Comparison of ENCODE assay signal across 11 mouse cellular contexts in the genomic region with DNA sequence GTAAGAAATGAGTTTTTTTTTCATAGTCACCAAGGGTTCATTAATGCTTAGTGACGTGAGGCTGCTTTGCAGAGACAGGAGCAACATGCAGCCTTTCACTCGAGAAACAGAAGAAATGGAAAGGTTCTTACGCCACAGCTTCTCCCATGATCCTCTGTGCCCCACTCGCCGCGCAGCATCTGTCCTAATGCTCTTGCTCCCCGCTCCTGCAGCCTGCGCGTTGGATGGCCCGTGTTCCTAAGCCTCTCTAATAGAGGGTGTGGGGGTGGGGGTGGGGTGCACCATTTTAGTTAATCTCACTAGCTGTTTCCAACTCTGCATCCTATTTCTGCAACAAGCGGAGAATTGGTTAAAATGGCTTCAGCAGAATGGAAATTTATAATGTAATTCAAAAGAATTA. TPM values are rescaled to one million over a fixed set of nuclear protein-coding genes. Genes with fewer than 3 reads are reported as not detected.
DNase-seq lines count a peak whose midpoint lies in the region; ATAC-seq and TF ChIP-seq lines count a peak whose summit lies in the region.
"Had no signal": no experiment of that assay in that cellular context is flagged by ENCODE, and none has a peak within 500 bp of the region (broad histone marks: within the 10 kb centered on the region; RNA-seq: fewer than 3 reads in every experiment).

No protein-coding gene starts in this region.

- DNase-seq in forebrain, embryonic 11.5 days (ENCODE audit: low spot score) = no peak
- DNase-seq in kidney, postnatal 0 days (ENCODE audit: low spot score) = peak; percentile 2
- DNase-seq in kidney, postnatal 25 days = no peak
- no peak for DNase-seq in cerebellum, postnatal 14 days
- no peak for DNase-seq in frontal cortex, postnatal 36 days (ENCODE audit: low spot score in 2 of 2)

- no peak overlapping the region for H3K27ac ChIP-seq in forebrain, embryonic 16.5 days (ENCODE audit: low read length)
- H3K27ac ChIP-seq in forebrain, embryonic 11.5 days (ENCODE audit: low read depth, low read length) = no peak overlapping the region
- no peak overlapping the region for H3K27ac ChIP-seq in kidney, postnatal 0 days
- 0 out of 2 replicates have a peak overlapping the region, but pooled peaks have one; percentile 22 for H3K27ac ChIP-seq in bone marrow, adult 2 months (ENCODE audit: control insufficient read depth, insufficient read depth, low read depth, low read length, poor library complexity)
- H3K27ac ChIP-seq in neural tube, embryonic 13.5 days (replicated peaks) = peak overlapping the region; percentile 72
- H3K27ac ChIP-seq: intestine, embryonic 15.5 days had no signal

- 79% methylated on average over 11 of the region's 11 CpGs for WGBS in forebrain, embryonic 16.5 days
- WGBS in forebrain, embryonic 11.5 days = 83% methylated on average over 11 of the region's 11 CpGs
- WGBS in kidney, postnatal 0 days = 84% methylated on average over 11 of the region's 11 CpGs
- WGBS in bone marrow, adult 2 months = 81% methylated on average over 11 of the region's 11 CpGs
- WGBS in neural tube, embryonic 13.5 days = 75% methylated on average over 11 of the region's 11 CpGs

- no peaks in the 10 kb centered on the region for H3K4me1 ChIP-seq in forebrain, embryonic 16.5 days (replicated peaks; ENCODE audit: control insufficient read depth, insufficient read depth, low read length)
- H3K4me1 ChIP-seq in forebrain, embryonic 11.5 days (replicated peaks; ENCODE audit: control insufficient read depth, insufficient read depth, low read length) = no peaks in the 10 kb centered on the region
- no peaks in the 10 kb centered on the region for H3K4me1 ChIP-seq in kidney, postnatal 0 days (replicated peaks; ENCODE audit: insufficient read depth, low read length)
- no peaks in the 10 kb centered on the region; the same call in 1 of the 2 replicates for H3K4me1 ChIP-seq in bone marrow, adult 2 months (ENCODE audit: control insufficient read depth, insufficient read depth, low read length)
- 0 out of 2 replicates have a peak, but pooled peaks cover 6% of the 10 kb centered on the region for H3K4me1 ChIP-seq in neural tube, embryonic 13.5 days (replicated peaks)
- H3K4me1 ChIP-seq: intestine, embryonic 15.5 days had no signal

- H3K36me3 ChIP-seq in forebrain, embryonic 16.5 days (ENCODE audit: control insufficient read depth, insufficient read depth) = no peaks in the 10 kb centered on the region
- H3K36me3 ChIP-seq in forebrain, embryonic 11.5 days (ENCODE audit: control insufficient read depth, insufficient read depth, low read length) = no peaks in the 10 kb centered on the region
- no peaks in the 10 kb centered on the region for H3K36me3 ChIP-seq in kidney, postnatal 0 days (ENCODE audit: insufficient read depth, low read length)
- no peaks in the 10 kb centered on the region for H3K36me3 ChIP-seq in neural tube, embryonic 13.5 days
- H3K36me3 ChIP-seq: intestine, embryonic 15.5 days; stomach, embryonic 15.5 days had no signal

- ATAC-seq in forebrain, embryonic 16.5 days = 0 out of 2 replicates have a peak, but pooled peaks have one; percentile 43
- ATAC-seq in forebrain, embryonic 11.5 days (replicated peaks; ENCODE audit: low FRiP score) = no peak
- no peak for ATAC-seq in kidney, postnatal 0 days (replicated peaks; ENCODE audit: low FRiP score, low read depth)
- peak; percentile 82 for ATAC-seq in neural tube, embryonic 13.5 days (ENCODE audit: low read depth)
- ATAC-seq: intestine, embryonic 15.5 days had no signal

- H3K4me3 ChIP-seq in forebrain, embryonic 16.5 days (replicated peaks; ENCODE audit: low read length) = no peak overlapping the region
- no peak overlapping the region for H3K4me3 ChIP-seq in forebrain, embryonic 11.5 days (ENCODE audit: low read depth, low read length)
- no peak overlapping the region for H3K4me3 ChIP-seq in kidney, postnatal 0 days (replicated peaks; ENCODE audit: low read depth, low read length)
- no peak overlapping the region for H3K4me3 ChIP-seq in bone marrow, adult 2 months (replicated peaks; ENCODE audit: control insufficient read depth, low read depth, low read length)
- no peak overlapping the region for H3K4me3 ChIP-seq in neural tube, embryonic 13.5 days
- H3K4me3 ChIP-seq: intestine, embryonic 15.5 days; stomach, embryonic 15.5 days had no signal

- no peaks in the 10 kb centered on the region for H3K9me3 ChIP-seq in forebrain, embryonic 16.5 days (ENCODE audit: control insufficient read depth, low read length)
- no peaks in the 10 kb centered on the region for H3K9me3 ChIP-seq in forebrain, embryonic 11.5 days (ENCODE audit: control insufficient read depth, low read length)
- H3K9me3 ChIP-seq in kidney, postnatal 0 days (replicated peaks; ENCODE audit: low read length) = no peaks in the 10 kb centered on the region
- H3K9me3 ChIP-seq in neural tube, embryonic 13.5 days = no peaks in the 10 kb centered on the region
- H3K9me3 ChIP-seq: intestine, embryonic 15.5 days; stomach, embryonic 15.5 days had no signal

- no peaks in the 10 kb centered on the region for H3K27me3 ChIP-seq in forebrain, embryonic 16.5 days (replicated peaks; ENCODE audit: control insufficient read depth, insufficient read depth, low read length)
- no peaks in the 10 kb centered on the region for H3K27me3 ChIP-seq in forebrain, embryonic 11.5 days (ENCODE audit: control insufficient read depth, insufficient read depth, low read length)
- H3K27me3 ChIP-seq in kidney, postnatal 0 days (ENCODE audit: insufficient read depth, low read length) = no peaks in the 10 kb centered on the region
- H3K27me3 ChIP-seq in neural tube, embryonic 13.5 days = no peaks in the 10 kb centered on the region
- H3K27me3 ChIP-seq: intestine, embryonic 15.5 days; Patski; stomach, embryonic 15.5 days had no signal

- no peak for TF ChIP-seq CTCF in kidney, postnatal 0 days (IDR thresholded peaks at IDR 0.05; ENCODE audit: low read depth)
- TF ChIP-seq CTCF in bone marrow, adult 2 months (IDR thresholded peaks at IDR 0.05; ENCODE audit: control insufficient read depth, insufficient read depth, low read length) = no peak

- no peak overlapping the region for H3K4me2 ChIP-seq in forebrain, embryonic 16.5 days (ENCODE audit: low read length)
- H3K4me2 ChIP-seq in forebrain, embryonic 11.5 days (ENCODE audit: low read depth, low read length, severe bottlenecking) = no peak overlapping the region
- no peak overlapping the region for H3K4me2 ChIP-seq in kidney, postnatal 0 days (ENCODE audit: low read length)
- peak overlapping the region; percentile 26; the same call in 1 of the 2 replicates for H3K4me2 ChIP-seq in neural tube, embryonic 13.5 days
- H3K4me2 ChIP-seq: intestine, embryonic 15.5 days; stomach, embryonic 15.5 days had no signal

- H3K9ac ChIP-seq in forebrain, embryonic 16.5 days (replicated peaks; ENCODE audit: low read depth, low read length) = no peak overlapping the region
- no peak overlapping the region for H3K9ac ChIP-seq in forebrain, embryonic 11.5 days (ENCODE audit: low read length)
- H3K9ac ChIP-seq in kidney, postnatal 0 days (ENCODE audit: low read depth, low read length) = no peak overlapping the region
- H3K9ac ChIP-seq in neural tube, embryonic 13.5 days = no peak overlapping the region
- H3K9ac ChIP-seq: intestine, embryonic 15.5 days; stomach, embryonic 15.5 days had no signal

- no peak for TF ChIP-seq POLR2A in bone marrow, adult 2 months (IDR thresholded peaks at IDR 0.05; ENCODE audit: borderline replicate concordance, control insufficient read depth, low read depth, low read length)

RNA-seq across cellular contexts. Expression of a gene that starts 40.0 kb away (rescaled TPM):
- 434 and 452 TPM in 2 replicates for polyA plus RNA-seq in forebrain, embryonic 16.5 days (2015; fragmentation: Nextera tagmentation; extraction: Ambion mirVana)
- 425 and 448 TPM in 2 replicates for polyA plus RNA-seq in forebrain, embryonic 11.5 days (2014; fragmentation: Nextera tagmentation; extraction: Ambion mirVana)
- polyA plus RNA-seq in kidney, postnatal 0 days (2015; fragmentation: Nextera tagmentation; extraction: Ambion mirVana) = 415 and 419 TPM in 2 replicates
- 71.0 and 119 TPM in 2 replicates for polyA plus RNA-seq in bone marrow, adult 2 months (2011; ENCODE audit: insufficient read depth, insufficient read length, low replicate concordance, missing spikeins)
- 446 and 454 TPM in 2 replicates for polyA plus RNA-seq in neural tube, embryonic 13.5 days (2015; fragmentation: Nextera tagmentation; extraction: Ambion mirVana)

RNA-seq across cellular contexts. Expression of a gene that starts 41.2 kb away (rescaled TPM):
- polyA plus RNA-seq in forebrain, embryonic 16.5 days (2015; fragmentation: Nextera tagmentation; extraction: Ambion mirVana) = 23.2 and 23.7 TPM in 2 replicates
- 28.4 and 35.8 TPM in 2 replicates for polyA plus RNA-seq in forebrain, embryonic 11.5 days (2014; fragmentation: Nextera tagmentation; extraction: Ambion mirVana)
- 12.9 TPM in 2 replicates for polyA plus RNA-seq in kidney, postnatal 0 days (2015; fragmentation: Nextera tagmentation; extraction: Ambion mirVana)
- polyA plus RNA-seq in bone marrow, adult 2 months (2011; ENCODE audit: insufficient read depth, insufficient read length, low replicate concordance, missing spikeins) = 9.0 and 11.2 TPM in 2 replicates
- 25.6 and 27.2 TPM in 2 replicates for polyA plus RNA-seq in neural tube, embryonic 13.5 days (2015; fragmentation: Nextera tagmentation; extraction: Ambion mirVana)

RNA-seq across cellular contexts. Expression of a gene that starts 44.6 kb away (rescaled TPM):
- 12.2 and 13.3 TPM in 2 replicates for polyA plus RNA-seq in forebrain, embryonic 16.5 days (2015; fragmentation: Nextera tagmentation; extraction: Ambion mirVana)
- polyA plus RNA-seq in forebrain, embryonic 11.5 days (2014; fragmentation: Nextera tagmentation; extraction: Ambion mirVana) = 15.6 and 16.0 TPM in 2 replicates
- polyA plus RNA-seq in kidney, postnatal 0 days (2015; fragmentation: Nextera tagmentation; extraction: Ambion mirVana) = 15.0 and 18.1 TPM in 2 replicates
- 5.7 and 7.9 TPM in 2 replicates for polyA plus RNA-seq in bone marrow, adult 2 months (2011; ENCODE audit: insufficient read depth, insufficient read length, low replicate concordance, missing spikeins)
- 9.7 and 11.8 TPM in 2 replicates for polyA plus RNA-seq in neural tube, embryonic 13.5 days (2015; fragmentation: Nextera tagmentation; extraction: Ambion mirVana)

Comparison
In these comparisons a context has a peak if more than half of its experiments do, and no peak if none do; other contexts are left out.
1. ATAC-seq: peak in forebrain, embryonic 16.5 days (single experiment) and neural tube, embryonic 13.5 days (single experiment); none in forebrain, embryonic 11.5 days (single experiment) and kidney, postnatal 0 days (single experiment).
2. H3K27ac ChIP-seq: peak in bone marrow, adult 2 months (single experiment) and neural tube, embryonic 13.5 days (single experiment); none in forebrain, embryonic 16.5 days (single experiment), forebrain, embryonic 11.5 days (single experiment) and kidney, postnatal 0 days (single experiment).